In genomic region chr2:173340044-173340601, GRCm38 (mm10) we compare ENCODE assay signal across 8 mouse cellular contexts.
A peak's percentile ranks its signal among the peaks of the same experiment; 100 is the strongest.
DNase-seq lines count a peak whose midpoint lies in the region; ATAC-seq lines count a peak whose summit lies in the region.

No protein-coding gene starts in this region.

- H3K9me3 ChIP-seq in forebrain, embryonic 13.5 days (replicated peaks) = no peaks in the 10 kb centered on the region
- H3K9me3 ChIP-seq in intestine, embryonic 14.5 days (ENCODE audit: control insufficient read depth, low read length) = no peaks in the 10 kb centered on the region
- H3K9me3 ChIP-seq in midbrain, embryonic 12.5 days = no peaks in the 10 kb centered on the region

- peak overlapping the region; percentile 59 for H3K4me2 ChIP-seq in forebrain, embryonic 13.5 days
- peak overlapping the region; percentile 44 for H3K4me2 ChIP-seq in intestine, embryonic 14.5 days (ENCODE audit: low read length)
- H3K4me2 ChIP-seq in midbrain, embryonic 12.5 days (replicated peaks) = peak overlapping the region; percentile 51

- peak; percentile 92 for DNase-seq in heart, adult 11 months
- no peak for DNase-seq in heart, adult 8-10 months (ENCODE audit: low spot score)
- DNase-seq in ES-CJ7 (ENCODE audit: low read depth, low spot score) = peak; percentile 37
- peak; percentile 77 for DNase-seq in intestine, embryonic 14.5 days (ENCODE audit: low spot score)
- no peak for DNase-seq in adrenal gland, postnatal 14 days
- DNase-seq in thymus, postnatal 4 days = no peak

- H3K9ac ChIP-seq in forebrain, embryonic 13.5 days = peak overlapping the region; percentile 50
- H3K9ac ChIP-seq in intestine, embryonic 14.5 days (ENCODE audit: low read length) = 0 out of 2 replicates have a peak overlapping the region, but pooled peaks have one; percentile 23
- no peak overlapping the region for H3K9ac ChIP-seq in midbrain, embryonic 12.5 days (replicated peaks)

- peak; percentile 80 for ATAC-seq in forebrain, embryonic 13.5 days
- ATAC-seq in intestine, embryonic 14.5 days (replicated peaks; ENCODE audit: low FRiP score, low TSS enrichment, low read depth) = 0 out of 2 replicates have a peak, but pooled peaks have one; percentile 18
- ATAC-seq in midbrain, embryonic 12.5 days (ENCODE audit: low FRiP score, low read depth) = peak; percentile 81

- peaks cover 54% of the 10 kb centered on the region for H3K4me1 ChIP-seq in forebrain, embryonic 13.5 days
- H3K4me1 ChIP-seq in intestine, embryonic 14.5 days (replicated peaks; ENCODE audit: control insufficient read depth, insufficient read depth, low read length) = peaks cover 44% of the 10 kb centered on the region
- peaks cover 46% of the 10 kb centered on the region for H3K4me1 ChIP-seq in midbrain, embryonic 12.5 days

- H3K4me3 ChIP-seq in forebrain, embryonic 13.5 days = peak overlapping the region; percentile 28
- H3K4me3 ChIP-seq in intestine, embryonic 14.5 days (ENCODE audit: low read depth, low read length) = no peak overlapping the region
- peak overlapping the region; percentile 29 for H3K4me3 ChIP-seq in midbrain, embryonic 12.5 days

- H3K27ac ChIP-seq in forebrain, embryonic 13.5 days = peak overlapping the region; percentile 72
- peak overlapping the region; percentile 61; the same call in 1 of the 2 replicates for H3K27ac ChIP-seq in intestine, embryonic 14.5 days (ENCODE audit: low read depth)
- H3K27ac ChIP-seq in midbrain, embryonic 12.5 days (replicated peaks) = peak overlapping the region; percentile 73

- H3K27me3 ChIP-seq in forebrain, embryonic 13.5 days = peaks cover 19% of the 10 kb centered on the region; the same call in 1 of the 2 replicates
- H3K27me3 ChIP-seq in intestine, embryonic 14.5 days (replicated peaks; ENCODE audit: control insufficient read depth, insufficient read depth, low read length) = no peaks in the 10 kb centered on the region
- peaks cover 46% of the 10 kb centered on the region for H3K27me3 ChIP-seq in midbrain, embryonic 12.5 days

- no peaks in the 10 kb centered on the region for H3K36me3 ChIP-seq in forebrain, embryonic 13.5 days (ENCODE audit: poor library complexity, severe bottlenecking)
- H3K36me3 ChIP-seq in intestine, embryonic 14.5 days (ENCODE audit: control insufficient read depth, insufficient read depth, low read length) = no peaks in the 10 kb centered on the region
- H3K36me3 ChIP-seq in midbrain, embryonic 12.5 days = no peaks in the 10 kb centered on the region

- 1% methylated on average over 26 of the region's 26 CpGs for WGBS in forebrain, embryonic 13.5 days
- WGBS in intestine, embryonic 14.5 days = 8% methylated on average over 26 of the region's 26 CpGs
- WGBS in midbrain, embryonic 12.5 days = 3% methylated on average over 26 of the region's 26 CpGs

Comparison
In these comparisons a context has a peak if more than half of its experiments do, and no peak if none do; other contexts are left out.
1. DNase-seq: peak in heart, adult 11 months (single experiment), ES-CJ7 (single experiment) and intestine, embryonic 14.5 days (single experiment); none in heart, adult 8-10 months (single experiment), adrenal gland, postnatal 14 days (single experiment) and thymus, postnatal 4 days (single experiment).
2. ATAC-seq: peak in every context shown above with its lines; median percentile 81 in midbrain, embryonic 12.5 days; 80 in forebrain, embryonic 13.5 days; 18 in intestine, embryonic 14.5 days.
3. Peak in every context shown above with its lines, with median percentiles within 50 percentile points of each other: H3K27ac ChIP-seq and H3K4me2 ChIP-seq.